Mouse (Mus musculus) hindbrain, embryonic 12.5 days (tissue): ENCODE measurements around the gene Thbs3. TPM values are rescaled to one million over a fixed set of nuclear protein-coding genes. Genes with fewer than 3 reads are reported as not detected.
A peak's percentile ranks its signal among the peaks of the same experiment; 100 is the strongest.

ENCODE experiments used
- ATAC-seq: fragments of 200-750 bp; cut with Nextera tagmentation; 2 replicates; pipeline ENCODE4 v1.8.0; 2017; ENCODE audit warnings: moderate TSS enrichment; ENCODE audit not compliant: low FRiP score
- H3K27ac ChIP-seq: fragments of 300-500 bp; sonication (generic); 2 replicates; pipeline ENCODE4 v1.5.1; 2016; ENCODE audit warnings: mild to moderate bottlenecking
- H3K27me3 ChIP-seq: fragments of 300-500 bp; sonication (generic); 2 replicates; pipeline ENCODE4 v1.6.1; 2016; ENCODE audit warnings: mild to moderate bottlenecking
- H3K36me3 ChIP-seq: fragments of 300-500 bp; sonication (generic); 2 replicates; pipeline ENCODE4 v1.6.1; 2016; ENCODE audit warnings: mild to moderate bottlenecking
- H3K4me1 ChIP-seq: fragments of 300-500 bp; sonication (generic); 2 replicates; pipeline ENCODE4 v1.6.1; 2016
- H3K4me2 ChIP-seq: fragments of 300-500 bp; sonication (generic); replicated peaks from 2 replicates; pipeline ENCODE4 v1.6.1; 2016; ENCODE audit warnings: mild to moderate bottlenecking
- H3K4me3 ChIP-seq: fragments of 300-500 bp; sonication (generic); 2 replicates; pipeline ENCODE4 v1.5.1; 2016; ENCODE audit warnings: mild to moderate bottlenecking
- H3K9ac ChIP-seq: fragments of 300-500 bp; sonication (generic); 2 replicates; pipeline ENCODE4 v1.6.1; 2016; ENCODE audit warnings: mild to moderate bottlenecking, moderate library complexity
- H3K9me3 ChIP-seq: fragments of 300-500 bp; sonication (generic); replicated peaks from 2 replicates; pipeline ENCODE4 v1.6.1; 2016; ENCODE audit warnings: mild to moderate bottlenecking
- WGBS: fragments of 180-500 bp; shearing (Covaris S2); methylation state at CpG from one replicate; pipeline ENCODE4 v1.1.7; 2016; 5-methylcytosine and 5-hydroxymethylcytosine counted together
- polyA plus RNA-seq: library from polyadenylated mRNA; unstranded; fragments of >200 nt; fragmentation: Nextera tagmentation; extraction: Ambion mirVana; gene quantifications from 2 replicates; pipeline ENCODE4 v1.2.1, GENCODE M21; 2016

Thbs3 gene
- polyA plus RNA-seq, 1 experiment from 2014 or later = 71.3 TPM

GRCm38 (mm10) chr3:89183058-89183958, 31.7 kb upstream of the Thbs3 start, which contains the start of gene Fam189b:
Gene Fam189b, plus strand, starts transcription at chr3:89183143.
- Histone ChIP-seq H3K36me3 (peaks cover 46% of the 10 kb centered on the region), H3K4me3 (peak within 1 kb of the TSS; percentile 62), H3K4me2 (peak within 1 kb of the TSS; percentile 95), H3K9me3 (no peaks in the 10 kb centered on the region), H3K9ac (peak within 1 kb of the TSS; percentile 91), H3K27me3 (peaks cover 3% of the 10 kb centered on the region; the same call in 1 of the 2 replicates), H3K4me1 (peaks cover 40% of the 10 kb centered on the region), H3K27ac (peak within 1 kb of the TSS; percentile 91)
- ATAC-seq = peak; percentile 94
- 5% methylated on average over 39 of the region's 39 CpGs for WGBS

- no peaks in the 10 kb centered on the region for H3K9me3 ChIP-seq
- peaks cover 3% of the 10 kb centered on the region; the same call in 1 of the 2 replicates for H3K27me3 ChIP-seq
- peak overlapping the region; percentile 95 for H3K4me2 ChIP-seq
- ATAC-seq = no peak
- peaks cover 48% of the 10 kb centered on the region for H3K36me3 ChIP-seq
- WGBS = 79% methylated on average over 6 of the region's 6 CpGs
- H3K4me1 ChIP-seq = peaks cover 34% of the 10 kb centered on the region
- peak overlapping the region; percentile 62 for H3K4me3 ChIP-seq
- peak overlapping the region; percentile 91; the same call in 1 of the 2 replicates for H3K27ac ChIP-seq
- peak overlapping the region; percentile 91 for H3K9ac ChIP-seq
These were observed 31.0 kb upstream of the Thbs3 start for GRCm38 (mm10) chr3:89183959-89184315.

- Histone ChIP-seq H3K36me3 (peaks cover 16% of the 10 kb centered on the region; the same call in 1 of the 2 replicates), H3K9ac (no peak overlapping the region), H3K4me3 (no peak overlapping the region), H3K4me2 (no peak overlapping the region), H3K4me1 (peaks cover 31% of the 10 kb centered on the region), H3K9me3 (no peaks in the 10 kb centered on the region), H3K27ac (no peak overlapping the region), H3K27me3 (peaks cover 3% of the 10 kb centered on the region; the same call in 1 of the 2 replicates)
- 39% methylated on average over 23 of the region's 23 CpGs for WGBS
- ATAC-seq = no peak
These were observed 27.8 kb upstream of the Thbs3 start for GRCm38 (mm10) chr3:89187197-89187596.

GRCm38 (mm10) chr3:89187690-89188477, 27.1 kb upstream of the Thbs3 start:
- Histone ChIP-seq H3K9ac (no peak overlapping the region), H3K4me1 (peaks cover 31% of the 10 kb centered on the region), H3K4me2 (no peak overlapping the region), H3K27me3 (peaks cover 3% of the 10 kb centered on the region; the same call in 1 of the 2 replicates), H3K36me3 (peaks cover 14% of the 10 kb centered on the region; the same call in 1 of the 2 replicates), H3K9me3 (no peaks in the 10 kb centered on the region), H3K27ac (no peak overlapping the region), H3K4me3 (no peak overlapping the region)
- WGBS = 60% methylated on average over 18 of the region's 18 CpGs
- ATAC-seq = no peak

GRCm38 (mm10) chr3:89188478-89188875, 26.5 kb upstream of the Thbs3 start:
- WGBS = 57% methylated on average over 12 of the region's 12 CpGs
- H3K9ac ChIP-seq = no peak overlapping the region
- H3K27me3 ChIP-seq = peaks cover 3% of the 10 kb centered on the region; the same call in 1 of the 2 replicates
- no peak for ATAC-seq
- H3K27ac ChIP-seq = no peak overlapping the region
- peaks cover 29% of the 10 kb centered on the region for H3K4me1 ChIP-seq
- H3K36me3 ChIP-seq = peaks cover 14% of the 10 kb centered on the region; the same call in 1 of the 2 replicates
- no peak overlapping the region for H3K4me3 ChIP-seq
- H3K9me3 ChIP-seq = no peaks in the 10 kb centered on the region
- H3K4me2 ChIP-seq = no peak overlapping the region

- ATAC-seq = no peak
- 85% methylated on average over 8 of the region's 8 CpGs for WGBS
These were observed 24.5 kb upstream of the Thbs3 start for GRCm38 (mm10) chr3:89190436-89190835.

GRCm38 (mm10) chr3:89193351-89193750, 21.6 kb upstream of the Thbs3 start:
- Histone ChIP-seq H3K9ac (no peak overlapping the region), H3K9me3 (no peaks in the 10 kb centered on the region), H3K27me3 (no peaks in the 10 kb centered on the region), H3K4me2 (no peak overlapping the region), H3K4me3 (no peak overlapping the region), H3K4me1 (peaks cover 10% of the 10 kb centered on the region), H3K27ac (no peak overlapping the region), H3K36me3 (peaks cover 6% of the 10 kb centered on the region; the same call in 1 of the 2 replicates)
- 77% methylated on average over 1 of the region's 1 CpGs for WGBS
- no peak for ATAC-seq

More at GRCm38 (mm10) chr3:89190436-89190835, 24.5 kb upstream of the Thbs3 start:
- Histone ChIP-seq H3K36me3 (peaks cover 14% of the 10 kb centered on the region; the same call in 1 of the 2 replicates), H3K4me2 (no peak overlapping the region), H3K9me3 (no peaks in the 10 kb centered on the region), H3K9ac (no peak overlapping the region), H3K4me1 (peaks cover 10% of the 10 kb centered on the region), H3K4me3 (no peak overlapping the region), H3K27ac (no peak overlapping the region), H3K27me3 (peaks cover 3% of the 10 kb centered on the region; the same call in 1 of the 2 replicates)

GRCm38 (mm10) chr3:89193853-89194252, 21.1 kb upstream of the Thbs3 start:
- H3K4me3 ChIP-seq = no peak overlapping the region
- H3K9me3 ChIP-seq = no peaks in the 10 kb centered on the region
- H3K27ac ChIP-seq = no peak overlapping the region
- peaks cover 1% of the 10 kb centered on the region; the same call in 1 of the 2 replicates for H3K36me3 ChIP-seq
- no peak overlapping the region for H3K4me2 ChIP-seq
- 88% methylated on average over 2 of the region's 2 CpGs for WGBS
- no peak overlapping the region for H3K9ac ChIP-seq
- H3K27me3 ChIP-seq = no peaks in the 10 kb centered on the region
- no peak for ATAC-seq
- H3K4me1 ChIP-seq = peaks cover 10% of the 10 kb centered on the region

GRCm38 (mm10) chr3:89195979-89196877, 18.8 kb upstream of the Thbs3 start:
- ATAC-seq = peak; percentile 96
- H3K4me3 ChIP-seq = peak overlapping the region; percentile 36
- WGBS = 10% methylated on average over 33 of the region's 33 CpGs
- peak overlapping the region; percentile 63 for H3K9ac ChIP-seq
- no peaks in the 10 kb centered on the region for H3K9me3 ChIP-seq
- no peaks in the 10 kb centered on the region for H3K27me3 ChIP-seq
- H3K27ac ChIP-seq = peak overlapping the region; percentile 82
- H3K4me1 ChIP-seq = peaks cover 10% of the 10 kb centered on the region
- H3K36me3 ChIP-seq = no peaks in the 10 kb centered on the region
- peak overlapping the region; percentile 59 for H3K4me2 ChIP-seq

GRCm38 (mm10) chr3:89199839-89200238, 15.1 kb upstream of the Thbs3 start:
- Histone ChIP-seq H3K27me3 (no peaks in the 10 kb centered on the region), H3K36me3 (peaks cover 8% of the 10 kb centered on the region), H3K4me2 (no peak overlapping the region), H3K27ac (no peak overlapping the region), H3K9ac (no peak overlapping the region), H3K4me1 (peaks cover 15% of the 10 kb centered on the region), H3K4me3 (no peak overlapping the region), H3K9me3 (no peaks in the 10 kb centered on the region)
- WGBS = 79% methylated on average over 3 of the region's 3 CpGs
- ATAC-seq = no peak
